Mouse (Mus musculus) ES-CJ7 (cell line): ENCODE data around the gene Cdh8.

Source experiments
- DNase-seq: peaks from one replicate; pipeline ENCODE4 v3.0.0; 2011; ENCODE audit warnings: low read depth, low spot score

The Cdh8 gene

GRCm38 (mm10) chr8:99415966-99416781 is at the start of gene Cdh8:
Gene Cdh8 (minus strand): TSS chr8:99416471.
- DNase-seq, result peak; percentile 85

- no peak for DNase-seq
These were observed 30.2 kb upstream of the Cdh8 start for GRCm38 (mm10) chr8:99446506-99446905.

- DNase-seq, result no peak
These were observed 9.6 kb upstream of the Cdh8 start for GRCm38 (mm10) chr8:99425901-99426300.

- DNase-seq, result peak; percentile 23
These were observed 5.2 kb upstream of the Cdh8 start for GRCm38 (mm10) chr8:99421516-99421915.

GRCm38 (mm10) chr8:99419726-99420125 is 3.5 kb upstream of the Cdh8 start:
- DNase-seq, result peak; percentile 75

GRCm38 (mm10) chr8:99417456-99417855 is 1.2 kb upstream of the Cdh8 start:
- DNase-seq, result no peak

- DNase-seq, result peak; percentile 33
These were observed 950 bp downstream of the Cdh8 start for GRCm38 (mm10) chr8:99415076-99415965.

GRCm38 (mm10) chr8:99414483-99414921 is 1.8 kb downstream of the Cdh8 start:
- DNase-seq, result no peak

- DNase-seq, result no peak
These were observed 2.3 kb downstream of the Cdh8 start for GRCm38 (mm10) chr8:99413877-99414482.

GRCm38 (mm10) chr8:99393908-99394307 is 22.4 kb downstream of the Cdh8 start:
- DNase-seq, result no peak

GRCm38 (mm10) chr8:99370104-99370503 is 46.2 kb downstream of the Cdh8 start:
- DNase-seq, result no peak

- no peak for DNase-seq
These were observed 47.1 kb downstream of the Cdh8 start for GRCm38 (mm10) chr8:99369166-99369565.

GRCm38 (mm10) chr8:99368449-99368848 is 47.8 kb downstream of the Cdh8 start:
- no peak for DNase-seq

GRCm38 (mm10) chr8:99353923-99354322 is 62.3 kb downstream of the Cdh8 start:
- no peak for DNase-seq

GRCm38 (mm10) chr8:99353221-99353620 is 63.0 kb downstream of the Cdh8 start:
- DNase-seq, result no peak

GRCm38 (mm10) chr8:99349456-99349855 is 66.8 kb downstream of the Cdh8 start:
- no peak for DNase-seq

GRCm38 (mm10) chr8:99348618-99349017 is 67.7 kb downstream of the Cdh8 start:
- DNase-seq, result no peak

GRCm38 (mm10) chr8:99339310-99339709 is 77.0 kb downstream of the Cdh8 start:
- no peak for DNase-seq

- no peak for DNase-seq
These were observed 88.7 kb downstream of the Cdh8 start for GRCm38 (mm10) chr8:99327559-99327958.

GRCm38 (mm10) chr8:99314561-99314960 is 101.7 kb downstream of the Cdh8 start:
- DNase-seq, result no peak

- DNase-seq, result no peak
These were observed 112.1 kb downstream of the Cdh8 start for GRCm38 (mm10) chr8:99304184-99304583.

GRCm38 (mm10) chr8:99290201-99290600 is 126.1 kb downstream of the Cdh8 start:
- DNase-seq, result no peak
